Mouse (Mus musculus): ENCODE measurements around the gene Rasl11b. TPM values are rescaled to one million over a fixed set of nuclear protein-coding genes. Genes with fewer than 3 reads are reported as not detected.

Gene Rasl11b
- polyA plus RNA-seq, 1 experiment = 3.8 TPM

- no peak for TF ChIP-seq CTCF (IDR thresholded peaks at IDR 0.05; ENCODE audit: control insufficient read depth, insufficient read depth, insufficient replicate concordance, low read depth, low read length)
- TF ChIP-seq POLR2A (IDR thresholded peaks at IDR 0.05; ENCODE audit: control insufficient read depth, low read depth, low read length) = no peak
- Histone ChIP-seq H3K27me3 (ENCODE audit: control insufficient read depth, insufficient read depth, low read length) (no peaks in the 10 kb centered on the region), H3K4me3 (ENCODE audit: control insufficient read depth, low read depth, low read length) (no peak overlapping the region), H3K36me3 (ENCODE audit: control insufficient read depth, insufficient read depth, low read length) (no peaks in the 10 kb centered on the region), H3K4me1 (ENCODE audit: control insufficient read depth, insufficient read depth, low read length) (peaks cover 4% of the 10 kb centered on the region; the same call in 1 of the 2 replicates), H3K27ac (ENCODE audit: control insufficient read depth, insufficient read depth, low read depth, low read length) (no peak overlapping the region)
Observed at GRCm38 (mm10) chr5:74226183-74226582, 31.1 kb downstream of the Rasl11b start.

GRCm38 (mm10) chr5:74227352-74227751 lies 32.3 kb downstream of the Rasl11b start:
- peaks cover 4% of the 10 kb centered on the region; the same call in 1 of the 2 replicates for H3K4me1 ChIP-seq (ENCODE audit: control insufficient read depth, insufficient read depth, low read length)
- H3K27ac ChIP-seq (ENCODE audit: control insufficient read depth, insufficient read depth, low read depth, low read length) = no peak overlapping the region
- H3K4me3 ChIP-seq (ENCODE audit: control insufficient read depth, low read depth, low read length) = no peak overlapping the region
- H3K27me3 ChIP-seq (ENCODE audit: control insufficient read depth, insufficient read depth, low read length) = no peaks in the 10 kb centered on the region
- H3K36me3 ChIP-seq (ENCODE audit: control insufficient read depth, insufficient read depth, low read length) = no peaks in the 10 kb centered on the region
- TF ChIP-seq POLR2A (IDR thresholded peaks at IDR 0.05; ENCODE audit: control insufficient read depth, low read depth, low read length) (no peak), CTCF (IDR thresholded peaks at IDR 0.05; ENCODE audit: control insufficient read depth, insufficient read depth, insufficient replicate concordance, low read depth, low read length) (no peak)

- Histone ChIP-seq H3K4me1 (ENCODE audit: control insufficient read depth, insufficient read depth, low read length) (peaks cover 4% of the 10 kb centered on the region; the same call in 1 of the 2 replicates), H3K4me3 (ENCODE audit: control insufficient read depth, low read depth, low read length) (no peak overlapping the region), H3K27me3 (ENCODE audit: control insufficient read depth, insufficient read depth, low read length) (no peaks in the 10 kb centered on the region), H3K27ac (ENCODE audit: control insufficient read depth, insufficient read depth, low read depth, low read length) (no peak overlapping the region), H3K36me3 (ENCODE audit: control insufficient read depth, insufficient read depth, low read length) (no peaks in the 10 kb centered on the region)
- no peak for TF ChIP-seq POLR2A (IDR thresholded peaks at IDR 0.05; ENCODE audit: control insufficient read depth, low read depth, low read length)
- TF ChIP-seq CTCF (IDR thresholded peaks at IDR 0.05; ENCODE audit: control insufficient read depth, insufficient read depth, insufficient replicate concordance, low read depth, low read length) = no peak
Observed at GRCm38 (mm10) chr5:74228938-74229337, 33.9 kb downstream of the Rasl11b start.

GRCm38 (mm10) chr5:74229775-74230413 lies 34.8 kb downstream of the Rasl11b start:
- H3K4me3 ChIP-seq (ENCODE audit: control insufficient read depth, low read depth, low read length) = no peak overlapping the region
- no peaks in the 10 kb centered on the region for H3K27me3 ChIP-seq (ENCODE audit: control insufficient read depth, insufficient read depth, low read length)
- H3K4me1 ChIP-seq (ENCODE audit: control insufficient read depth, insufficient read depth, low read length) = peaks cover 4% of the 10 kb centered on the region; the same call in 1 of the 2 replicates
- no peaks in the 10 kb centered on the region for H3K36me3 ChIP-seq (ENCODE audit: control insufficient read depth, insufficient read depth, low read length)
- no peak overlapping the region for H3K27ac ChIP-seq (ENCODE audit: control insufficient read depth, insufficient read depth, low read depth, low read length)
- TF ChIP-seq CTCF (IDR thresholded peaks at IDR 0.05; ENCODE audit: control insufficient read depth, insufficient read depth, insufficient replicate concordance, low read depth, low read length) (no peak), POLR2A (IDR thresholded peaks at IDR 0.05; ENCODE audit: control insufficient read depth, low read depth, low read length) (no peak)

GRCm38 (mm10) chr5:74230525-74230924 lies 35.4 kb downstream of the Rasl11b start:
- peaks cover 4% of the 10 kb centered on the region; the same call in 1 of the 2 replicates for H3K4me1 ChIP-seq (ENCODE audit: control insufficient read depth, insufficient read depth, low read length)
- no peak overlapping the region for H3K27ac ChIP-seq (ENCODE audit: control insufficient read depth, insufficient read depth, low read depth, low read length)
- no peaks in the 10 kb centered on the region for H3K27me3 ChIP-seq (ENCODE audit: control insufficient read depth, insufficient read depth, low read length)
- TF ChIP-seq CTCF (IDR thresholded peaks at IDR 0.05; ENCODE audit: control insufficient read depth, insufficient read depth, insufficient replicate concordance, low read depth, low read length) (no peak), POLR2A (IDR thresholded peaks at IDR 0.05; ENCODE audit: control insufficient read depth, low read depth, low read length) (no peak)
- no peaks in the 10 kb centered on the region for H3K36me3 ChIP-seq (ENCODE audit: control insufficient read depth, insufficient read depth, low read length)
- no peak overlapping the region for H3K4me3 ChIP-seq (ENCODE audit: control insufficient read depth, low read depth, low read length)

- Histone ChIP-seq H3K4me1 (ENCODE audit: control insufficient read depth, insufficient read depth, low read length) (peaks cover 4% of the 10 kb centered on the region; the same call in 1 of the 2 replicates), H3K27ac (ENCODE audit: control insufficient read depth, insufficient read depth, low read depth, low read length) (no peak overlapping the region), H3K4me3 (ENCODE audit: control insufficient read depth, low read depth, low read length) (no peak overlapping the region), H3K27me3 (ENCODE audit: control insufficient read depth, insufficient read depth, low read length) (no peaks in the 10 kb centered on the region), H3K36me3 (ENCODE audit: control insufficient read depth, insufficient read depth, low read length) (no peaks in the 10 kb centered on the region)
- TF ChIP-seq POLR2A (IDR thresholded peaks at IDR 0.05; ENCODE audit: control insufficient read depth, low read depth, low read length) (no peak), CTCF (IDR thresholded peaks at IDR 0.05; ENCODE audit: control insufficient read depth, insufficient read depth, insufficient replicate concordance, low read depth, low read length) (no peak)
Observed at GRCm38 (mm10) chr5:74233808-74234207, 38.7 kb downstream of the Rasl11b start.

- no peak overlapping the region for H3K4me3 ChIP-seq (ENCODE audit: control insufficient read depth, low read depth, low read length)
- no peaks in the 10 kb centered on the region for H3K36me3 ChIP-seq (ENCODE audit: control insufficient read depth, insufficient read depth, low read length)
- no peak overlapping the region for H3K27ac ChIP-seq (ENCODE audit: control insufficient read depth, insufficient read depth, low read depth, low read length)
- no peak for TF ChIP-seq POLR2A (IDR thresholded peaks at IDR 0.05; ENCODE audit: control insufficient read depth, low read depth, low read length)
- no peak for TF ChIP-seq CTCF (IDR thresholded peaks at IDR 0.05; ENCODE audit: control insufficient read depth, insufficient read depth, insufficient replicate concordance, low read depth, low read length)
- no peaks in the 10 kb centered on the region for H3K27me3 ChIP-seq (ENCODE audit: control insufficient read depth, insufficient read depth, low read length)
- no peaks in the 10 kb centered on the region for H3K4me1 ChIP-seq (ENCODE audit: control insufficient read depth, insufficient read depth, low read length)
Observed at GRCm38 (mm10) chr5:74239369-74239768, 44.3 kb downstream of the Rasl11b start.
